Comparison of ENCODE assay signal across 22 mouse cellular contexts in genomic region chr2:122221378-122221777, GRCm38 (mm10). TPM values are rescaled to one million over a fixed set of nuclear protein-coding genes. Genes with fewer than 3 reads are reported as not detected.
"Had no signal": no experiment of that assay in that cellular context is flagged by ENCODE, and none has a peak within 500 bp of the region (broad histone marks: within the 10 kb centered on the region; RNA-seq: fewer than 3 reads in every experiment).

No protein-coding gene starts in this region.

- ATAC-seq: inflammation-experienced regulatory T-cells, adult 6 months had no signal

- H3K27me3 ChIP-seq: limb, embryonic 12.5 days; limb, embryonic 15.5 days; lung, embryonic 15.5 days; stomach, embryonic 15.5 days had no signal

- H3K4me1 ChIP-seq: limb, embryonic 12.5 days; limb, embryonic 15.5 days; lung, embryonic 15.5 days; stomach, embryonic 15.5 days had no signal

- DNase-seq: kidney, adult 8-10 months; kidney, postnatal 14 days; kidney, postnatal 4 days; left cerebral cortex, postnatal 4 days; lung, adult 18-20 months; lung, postnatal 10 days; lung, postnatal 36 days; midbrain, embryonic 14.5 days; spleen, adult 18-20 months; thymus, postnatal 25 days had no signal

- H3K9me3 ChIP-seq: limb, embryonic 12.5 days; limb, embryonic 15.5 days; lung, embryonic 15.5 days; stomach, embryonic 15.5 days had no signal

- H3K9ac ChIP-seq: limb, embryonic 12.5 days; limb, embryonic 15.5 days; liver, embryonic 14.5 days; lung, embryonic 15.5 days; stomach, embryonic 15.5 days had no signal

- H3K27ac ChIP-seq: limb, embryonic 12.5 days; limb, embryonic 15.5 days; liver, embryonic 14.5 days; lung, embryonic 15.5 days; stomach, embryonic 15.5 days had no signal

- H3K4me2 ChIP-seq: limb, embryonic 12.5 days; limb, embryonic 15.5 days; lung, embryonic 15.5 days; midbrain, embryonic 11.5 days; stomach, embryonic 15.5 days had no signal

- H3K4me3 ChIP-seq: limb, embryonic 12.5 days; limb, embryonic 15.5 days; lung, embryonic 15.5 days; stomach, embryonic 15.5 days had no signal

- H3K36me3 ChIP-seq: limb, embryonic 12.5 days; limb, embryonic 15.5 days; lung, embryonic 15.5 days; stomach, embryonic 15.5 days had no signal

RNA-seq across cellular contexts. Expression of gene Terb2, which starts 35.3 kb away (rescaled TPM):
- polyA plus RNA-seq: inflammation-experienced regulatory T-cells, adult 6 months; kidney, embryonic 16.5 days; limb, embryonic 12.5 days; limb, embryonic 15.5 days; liver, embryonic 14.5 days; lung, embryonic 15.5 days; midbrain, embryonic 11.5 days; midbrain, embryonic 14.5 days; midbrain, postnatal 0 days; neural tube, embryonic 11.5 days; neural tube, embryonic 14.5 days; stomach, embryonic 15.5 days; thymus, postnatal 0 days had no signal

RNA-seq across cellular contexts. Expression of gene Patl2, which starts 35.4 kb away (rescaled TPM):
- polyA plus RNA-seq: kidney, embryonic 16.5 days; limb, embryonic 12.5 days; limb, embryonic 15.5 days; lung, embryonic 15.5 days; midbrain, embryonic 11.5 days; midbrain, embryonic 14.5 days; neural tube, embryonic 11.5 days; stomach, embryonic 15.5 days had no signal
